Mouse (Mus musculus) left cerebral cortex, postnatal 36 days (tissue): Measurements from ENCODE around the gene Tmem59. TPM values are rescaled to one million over a fixed set of nuclear protein-coding genes. Genes with fewer than 3 reads are reported as not detected.

Experiments
- DNase-seq, 2 experiments: peaks; one replicate each; pipeline ENCODE4 v3.0.0; 2021 to 2022; ENCODE audit warnings: low spot score in 2 of 2, mixed read lengths in 1 of 2
- intact Hi-C: fragments of 180-260 bp; cut with DNase I; formaldehyde crosslinking; loops from one replicate; pipeline ENCODE4 v1.15.1; 2025
- total RNA-seq, 2 experiments: library from RNA; stranded (reverse); gene quantifications; 2 replicates each; pipeline ENCODE4 v1.2.3; 2021

Gene Tmem59
- total RNA-seq = 100 to 1,000 TPM; 192 to 236 TPM

- DNase-seq = peak; percentile 96 to 97
- intact Hi-C loops = loop anchor here (5.0 kb wide), 2 partner anchors 69 to 336 kb away; no protein-coding TSS in a partner anchor
Measured at GRCm38 (mm10) chr4:107178182-107178829, at the start of gene Tmem59. Tmem59 (plus strand) TSS chr4:107178399.

GRCm38 (mm10) chr4:107129373-107129772, 48.8 kb upstream of the Tmem59 start:
- DNase-seq = no peak
- intact Hi-C loops = no loop called here

GRCm38 (mm10) chr4:107130534-107130933, 47.7 kb upstream of the Tmem59 start:
- DNase-seq = no peak
- intact Hi-C loops = no loop called here

DNA sequence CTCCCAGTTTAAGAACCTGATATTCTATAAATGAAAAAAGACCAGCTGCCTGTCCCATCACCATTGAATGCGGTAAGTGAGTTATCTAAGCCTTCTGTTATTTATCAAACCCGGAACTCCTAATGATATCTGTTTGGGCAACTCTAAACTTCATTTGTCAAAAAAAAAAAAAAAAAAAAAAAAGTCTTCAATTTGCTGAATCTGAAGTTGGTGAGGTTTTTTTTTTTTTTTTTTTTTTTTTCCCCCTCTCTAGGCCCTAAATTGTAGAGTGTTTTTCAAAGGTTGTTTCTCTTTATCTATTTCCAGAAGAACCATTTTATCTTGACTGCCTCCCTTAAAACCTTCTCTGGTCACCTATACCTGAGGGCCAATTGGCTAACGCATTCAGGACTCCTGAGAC, 43.3 kb upstream of the Tmem59 start:
- DNase-seq = no peak
- intact Hi-C loops = no loop called here

DNA sequence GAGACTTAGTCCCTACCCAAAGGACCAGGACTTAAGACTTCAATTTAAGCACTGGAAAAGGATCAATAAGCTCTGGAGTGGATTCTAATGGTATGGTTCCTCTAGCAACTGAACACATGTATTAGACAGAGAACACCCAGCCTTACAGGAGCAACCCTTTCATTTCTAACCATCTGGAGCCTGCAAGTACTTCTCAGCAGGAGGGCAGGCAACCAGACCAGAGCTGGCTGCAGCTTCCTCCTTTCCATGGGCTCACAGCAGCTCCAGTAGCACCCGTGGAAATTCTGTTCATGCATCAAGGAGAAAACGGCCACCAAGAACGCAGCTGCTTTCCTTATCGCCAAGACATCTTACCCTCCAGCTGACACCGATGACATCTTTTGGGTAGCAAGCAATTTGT, 42.5 kb upstream of the Tmem59 start:
- no peak for DNase-seq
- intact Hi-C loops = no loop called here

GRCm38 (mm10) chr4:107136531-107136930, 41.7 kb upstream of the Tmem59 start:
- no peak for DNase-seq
- intact Hi-C loops = no loop called here

DNA sequence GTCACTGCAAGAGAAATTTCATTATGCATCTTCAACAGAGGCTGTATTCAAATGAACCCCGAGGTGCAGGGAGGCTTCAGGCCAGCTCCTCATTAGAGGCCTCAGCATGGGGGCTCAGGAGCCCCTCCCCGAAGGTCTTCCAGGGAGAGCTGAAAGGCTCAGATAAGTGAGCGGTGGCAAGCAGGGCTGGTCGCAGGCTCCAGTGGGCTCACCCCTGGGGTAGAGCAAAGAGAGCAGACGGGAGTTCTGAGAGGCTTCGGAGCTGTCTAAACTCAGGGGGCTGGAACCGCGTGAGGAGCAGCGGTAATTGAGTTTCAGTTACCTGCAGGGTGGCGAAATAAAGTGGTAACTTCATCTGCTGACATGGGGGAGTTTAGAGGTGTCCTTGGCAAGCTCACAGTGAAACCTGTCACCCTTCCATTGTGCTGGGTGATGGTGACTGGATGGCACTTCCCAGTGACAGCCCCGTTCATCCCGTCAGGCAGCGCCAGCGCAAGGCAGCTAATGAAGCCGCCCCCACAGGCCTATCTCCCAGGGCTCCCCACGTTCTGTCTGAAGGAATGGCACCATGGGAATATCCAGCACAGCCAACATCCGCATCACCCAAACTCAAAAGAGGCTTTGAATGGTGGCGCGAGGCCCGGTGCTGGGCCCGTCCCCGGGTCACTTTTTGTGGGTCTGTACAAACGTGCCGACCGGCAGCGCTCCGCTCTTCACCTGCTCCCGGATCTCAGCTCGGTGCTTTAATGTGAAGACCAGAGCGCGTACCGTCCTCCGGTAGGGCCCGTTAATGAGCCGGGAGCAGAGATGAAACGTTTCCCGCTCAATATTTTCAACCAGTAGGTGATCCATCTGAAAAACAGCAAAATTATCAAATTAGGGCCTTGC, 39.0 kb upstream of the Tmem59 start:
- no peak for DNase-seq
- intact Hi-C loops = no loop called here

- intact Hi-C loops = no loop called here
- DNase-seq = no peak
Measured at GRCm38 (mm10) chr4:107139836-107140631, 38.2 kb upstream of the Tmem59 start.

DNA sequence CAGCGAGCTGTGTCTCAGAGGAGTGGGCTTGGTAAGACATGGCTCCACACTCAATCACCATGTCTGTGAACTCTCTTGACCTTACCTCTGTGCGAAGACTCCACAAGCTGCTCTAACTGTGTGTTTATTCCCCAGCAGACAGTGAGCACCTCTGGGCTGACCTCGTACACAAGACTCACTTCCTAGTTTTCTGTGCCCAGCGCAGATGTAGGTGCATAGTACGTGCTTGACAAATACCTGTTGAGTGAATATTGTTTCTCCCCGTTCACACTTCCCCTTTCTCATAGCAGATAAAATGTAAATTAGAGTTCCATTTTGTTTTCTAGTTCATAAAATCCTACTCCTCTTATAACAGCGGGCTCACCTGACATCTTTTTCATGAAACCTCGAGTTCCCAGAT, 34.7 kb upstream of the Tmem59 start:
- no peak for DNase-seq
- intact Hi-C loops = no loop called here

DNA sequence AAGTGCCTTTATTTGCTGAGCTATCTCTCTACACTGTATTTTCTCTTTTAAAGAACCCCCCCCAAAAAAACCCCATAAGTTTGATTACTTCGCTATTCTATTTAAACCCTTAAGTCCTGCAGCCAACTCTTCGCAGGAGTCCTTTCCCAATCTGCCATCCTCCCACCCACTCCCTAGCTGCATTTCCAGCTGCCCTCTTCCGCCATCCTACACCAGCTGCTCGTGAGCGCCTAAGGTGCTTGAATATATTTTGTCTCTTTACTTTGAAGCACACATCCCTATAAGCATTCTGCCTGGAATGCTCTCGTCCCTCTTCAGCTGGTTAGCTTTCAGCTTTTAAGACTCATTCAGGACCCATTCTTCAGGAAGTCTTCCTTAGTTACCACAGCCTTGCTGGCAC, 27.2 kb upstream of the Tmem59 start:
- intact Hi-C loops = loop anchor here (10.0 kb wide), 1 partner anchor 156 kb away; no protein-coding TSS in a partner anchor
- peak; percentile 54 to 55 for DNase-seq

GRCm38 (mm10) chr4:107152571-107152970, 25.6 kb upstream of the Tmem59 start:
- intact Hi-C loops = loop anchor here (10.0 kb wide), 1 partner anchor 158 kb away; no protein-coding TSS in a partner anchor
- no peak for DNase-seq

GRCm38 (mm10) chr4:107156983-107157401, 21.2 kb upstream of the Tmem59 start:
- intact Hi-C loops = loop anchor here (10.0 kb wide), 1 partner anchor 162 kb away; no protein-coding TSS in a partner anchor
- DNase-seq = no peak

DNA sequence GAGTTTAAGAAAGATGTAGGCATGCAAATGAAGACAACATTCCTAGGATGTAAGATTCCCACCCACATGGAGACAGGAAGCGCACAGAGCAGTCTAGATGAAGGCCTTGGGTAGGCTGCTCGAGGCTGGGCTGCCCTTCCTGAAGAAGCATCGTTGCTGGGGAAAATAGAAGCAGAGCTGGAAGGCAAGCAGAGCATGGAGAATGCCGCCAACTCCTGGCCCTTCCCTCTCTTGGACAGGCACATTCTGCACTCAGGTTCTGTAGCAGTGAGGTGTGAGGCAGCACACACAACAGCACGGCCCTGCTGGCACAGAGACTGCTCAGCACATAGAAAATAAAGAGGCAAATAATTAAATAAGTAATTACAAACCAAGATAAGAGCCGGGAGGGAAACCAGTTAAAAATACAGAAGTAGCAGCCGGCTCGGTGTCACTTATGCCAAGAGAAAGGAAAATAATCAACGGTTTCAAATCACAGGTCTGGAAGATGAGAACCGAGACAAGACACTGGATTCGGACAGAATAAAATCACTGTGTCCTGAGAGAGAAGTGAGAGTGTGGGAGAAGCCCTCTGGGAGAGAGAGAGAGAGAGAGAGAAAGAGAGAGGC, 18.9 kb upstream of the Tmem59 start:
- intact Hi-C loops = loop anchor here (10.0 kb wide), 1 partner anchor 164 kb away; no protein-coding TSS in a partner anchor
- no peak for DNase-seq

DNA sequence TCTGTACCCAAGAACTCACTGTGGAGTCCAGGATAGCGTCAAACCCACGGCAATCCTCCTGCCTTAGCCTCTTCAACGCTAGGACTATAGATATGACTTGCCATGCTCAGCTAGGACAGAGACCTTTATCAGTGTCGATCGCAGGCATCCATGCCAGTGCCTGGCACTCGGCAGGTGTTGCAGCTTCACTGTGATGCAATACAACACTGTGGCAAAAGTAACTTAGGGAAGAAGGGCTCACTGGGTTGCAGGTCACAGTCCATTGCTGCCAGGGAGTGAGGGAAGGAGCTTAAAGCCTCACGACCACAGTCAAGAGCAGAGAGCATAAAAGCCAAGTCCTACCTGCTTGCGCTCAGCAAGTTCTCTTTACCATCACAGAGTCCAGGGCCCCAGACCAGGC, 18.0 kb upstream of the Tmem59 start:
- intact Hi-C loops = loop anchor here (5.0 to 10.0 kb wide), 2 partner anchors 93 to 545 kb away; partner anchors contain the start of genes Cyb5rl, Lexm and Mrpl37
- DNase-seq = no peak

GRCm38 (mm10) chr4:107163341-107163740, 14.9 kb upstream of the Tmem59 start:
- intact Hi-C loops = loop anchor here (2.0 to 10.0 kb wide), 3 partner anchors 96 to 549 kb away; partner anchors contain the start of genes Cyb5rl, Lexm and Mrpl37
- peak; percentile 28 to 56 for DNase-seq

DNA sequence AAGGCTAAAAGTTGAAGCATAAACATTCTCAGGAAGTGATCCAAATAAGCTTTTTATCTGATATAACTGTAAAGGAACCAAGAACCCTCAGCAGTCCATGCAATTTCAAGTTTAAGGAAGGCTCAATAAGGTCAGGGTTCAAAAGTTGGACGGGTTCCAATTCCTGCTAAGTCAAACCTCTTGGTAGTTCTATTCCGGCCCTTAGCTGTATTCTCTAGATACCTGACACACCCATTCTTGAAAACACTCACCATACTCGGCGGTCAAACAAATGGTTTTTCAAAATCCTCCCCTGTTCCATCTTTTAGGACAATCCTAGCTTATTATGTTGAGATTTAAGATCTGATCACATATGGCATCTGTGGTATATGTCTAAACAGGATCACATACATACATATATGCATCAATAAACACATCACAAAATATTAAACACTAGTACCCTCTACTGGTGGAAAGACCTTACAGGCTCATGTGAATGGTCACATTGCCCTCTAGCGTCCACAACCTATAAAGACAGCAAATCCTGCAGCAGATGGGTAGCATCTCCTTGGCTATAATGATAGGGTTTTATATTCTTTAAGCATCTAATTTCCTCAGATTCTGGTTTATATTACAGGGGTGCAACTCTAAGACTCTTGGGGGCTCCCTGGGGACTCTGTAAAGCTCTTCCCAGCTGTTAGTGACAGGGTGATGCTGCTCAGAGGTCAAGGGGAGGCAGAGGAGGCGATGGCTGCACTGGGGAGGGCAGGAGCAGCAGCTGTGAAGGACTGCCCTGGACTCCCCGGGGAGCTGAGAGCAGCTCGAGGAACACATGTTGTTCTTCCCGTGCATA, 14.2 kb upstream of the Tmem59 start:
- intact Hi-C loops = loop anchor here (2.0 to 10.0 kb wide), 4 partner anchors 97 to 549 kb away; partner anchors contain the start of genes Cyb5rl, Lexm, Mrpl37 and Ssbp3
- DNase-seq = peak; percentile 58 to 73

DNA sequence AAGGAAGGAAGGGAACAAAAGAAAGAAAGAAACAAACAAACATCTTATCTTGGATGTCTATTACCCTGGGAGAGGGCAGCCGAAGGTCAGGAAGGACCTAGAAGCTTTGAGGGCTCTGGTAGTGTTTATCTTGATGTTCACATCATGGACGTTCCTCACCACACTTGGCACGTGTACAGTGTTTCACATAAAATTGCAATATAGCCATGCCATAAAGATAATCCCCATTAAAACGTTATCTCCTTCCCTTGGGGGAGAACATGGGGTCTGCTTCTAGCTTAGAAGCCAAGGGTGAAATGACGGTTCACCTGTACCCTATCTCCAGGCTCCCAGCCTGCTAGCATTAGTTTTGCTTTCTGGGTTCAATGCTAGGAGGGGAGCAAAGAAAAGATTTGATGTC, 11.5 kb upstream of the Tmem59 start:
- intact Hi-C loops = loop anchor here (10.0 kb wide), 1 partner anchor 552 kb away; the partner anchor contains the start of gene Lexm
- no peak for DNase-seq

GRCm38 (mm10) chr4:107167798-107168197, 10.4 kb upstream of the Tmem59 start:
- no peak for DNase-seq
- intact Hi-C loops = loop anchor here (10.0 kb wide), 1 partner anchor 553 kb away; the partner anchor contains the start of gene Lexm
